Mouse (Mus musculus): Measurements from ENCODE around the gene Sapcd1. TPM values are rescaled to one million over a fixed set of nuclear protein-coding genes. Genes with fewer than 3 reads are reported as not detected.
"Not testable (repeated sequence)": the region's sequence is repeated elsewhere in the genome, so short reads cannot be mapped to it uniquely, and the experiment has no call there.

The Sapcd1 gene
- polyA plus RNA-seq, 1 experiment = 18.9 TPM

- WGBS = 88% methylated on average over 16 of the region's 16 CpGs
- H3K4me3 ChIP-seq (replicated peaks; ENCODE audit: control insufficient read depth, low read depth, low read length) = no peak overlapping the region
- H3K4me1 ChIP-seq (ENCODE audit: control insufficient read depth, insufficient read depth, low read length) = no peaks in the 10 kb centered on the region
- H3K27ac ChIP-seq (ENCODE audit: control insufficient read depth, insufficient read depth, low read depth, low read length, poor library complexity) = no peak overlapping the region
- TF ChIP-seq CTCF (IDR thresholded peaks at IDR 0.05; ENCODE audit: control insufficient read depth, insufficient read depth, low read length) = no peak
- TF ChIP-seq POLR2A (IDR thresholded peaks at IDR 0.05; ENCODE audit: borderline replicate concordance, control insufficient read depth, low read depth, low read length) = no peak
These were observed 12.5 kb downstream of the Sapcd1 start for GRCm38 (mm10) chr17:35015296-35015695.

GRCm38 (mm10) chr17:35013221-35013620 is 14.6 kb downstream of the Sapcd1 start:
- 88% methylated on average over 6 of the region's 6 CpGs for WGBS
- no peak overlapping the region for H3K4me3 ChIP-seq (replicated peaks; ENCODE audit: control insufficient read depth, low read depth, low read length)
- H3K4me1 ChIP-seq (ENCODE audit: control insufficient read depth, insufficient read depth, low read length) = no peaks in the 10 kb centered on the region
- TF ChIP-seq CTCF (IDR thresholded peaks at IDR 0.05; ENCODE audit: control insufficient read depth, insufficient read depth, low read length) (no peak), POLR2A (IDR thresholded peaks at IDR 0.05; ENCODE audit: borderline replicate concordance, control insufficient read depth, low read depth, low read length) (no peak)
- no peak overlapping the region for H3K27ac ChIP-seq (ENCODE audit: control insufficient read depth, insufficient read depth, low read depth, low read length, poor library complexity)

DNA sequence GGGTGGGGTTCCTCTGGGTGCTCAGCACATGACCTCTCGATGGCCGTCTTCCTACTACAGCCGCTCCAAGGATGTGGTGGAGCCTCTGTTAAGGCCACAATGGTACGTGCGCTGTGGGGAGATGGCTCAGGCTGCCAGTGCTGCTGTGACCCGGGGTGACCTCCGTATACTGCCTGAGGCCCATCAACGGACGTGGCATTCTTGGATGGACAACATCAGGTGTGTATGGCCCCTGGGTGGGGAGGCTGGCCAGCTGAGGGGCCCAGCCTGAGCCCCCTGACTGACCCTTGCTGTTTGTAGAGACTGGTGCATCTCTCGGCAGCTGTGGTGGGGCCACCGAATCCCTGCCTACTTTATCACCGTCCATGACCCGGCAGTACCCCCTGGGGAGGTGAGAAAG is 15.4 kb downstream of the Sapcd1 start:
- Histone ChIP-seq H3K4me1 (ENCODE audit: control insufficient read depth, insufficient read depth, low read length) (no peaks in the 10 kb centered on the region), H3K27ac (ENCODE audit: control insufficient read depth, insufficient read depth, low read depth, low read length, poor library complexity) (no peak overlapping the region), H3K4me3 (replicated peaks; ENCODE audit: control insufficient read depth, low read depth, low read length) (no peak overlapping the region)
- TF ChIP-seq CTCF (IDR thresholded peaks at IDR 0.05; ENCODE audit: control insufficient read depth, insufficient read depth, low read length) (no peak), POLR2A (IDR thresholded peaks at IDR 0.05; ENCODE audit: borderline replicate concordance, control insufficient read depth, low read depth, low read length) (no peak)
- 86% methylated on average over 13 of the region's 13 CpGs for WGBS

GRCm38 (mm10) chr17:35011440-35011839 is 16.4 kb downstream of the Sapcd1 start:
- 94% methylated on average over 8 of the region's 8 CpGs for WGBS
- no peak overlapping the region for H3K27ac ChIP-seq (ENCODE audit: control insufficient read depth, insufficient read depth, low read depth, low read length, poor library complexity)
- no peak for TF ChIP-seq POLR2A (IDR thresholded peaks at IDR 0.05; ENCODE audit: borderline replicate concordance, control insufficient read depth, low read depth, low read length)
- no peak for TF ChIP-seq CTCF (IDR thresholded peaks at IDR 0.05; ENCODE audit: control insufficient read depth, insufficient read depth, low read length)
- no peaks in the 10 kb centered on the region for H3K4me1 ChIP-seq (ENCODE audit: control insufficient read depth, insufficient read depth, low read length)
- no peak overlapping the region for H3K4me3 ChIP-seq (replicated peaks; ENCODE audit: control insufficient read depth, low read depth, low read length)

- Histone ChIP-seq H3K27ac (ENCODE audit: control insufficient read depth, insufficient read depth, low read depth, low read length, poor library complexity) (no peak overlapping the region), H3K4me1 (ENCODE audit: control insufficient read depth, insufficient read depth, low read length) (no peaks in the 10 kb centered on the region), H3K4me3 (replicated peaks; ENCODE audit: control insufficient read depth, low read depth, low read length) (no peak overlapping the region)
- WGBS = 79% methylated on average over 7 of the region's 7 CpGs
- no peak for TF ChIP-seq POLR2A (IDR thresholded peaks at IDR 0.05; ENCODE audit: borderline replicate concordance, control insufficient read depth, low read depth, low read length)
- TF ChIP-seq CTCF (IDR thresholded peaks at IDR 0.05; ENCODE audit: control insufficient read depth, insufficient read depth, low read length) = no peak
These were observed 18.2 kb downstream of the Sapcd1 start for GRCm38 (mm10) chr17:35009586-35009985.

- WGBS = 85% methylated on average over 7 of the region's 7 CpGs
- no peak for TF ChIP-seq CTCF (IDR thresholded peaks at IDR 0.05; ENCODE audit: control insufficient read depth, insufficient read depth, low read length)
- TF ChIP-seq POLR2A (IDR thresholded peaks at IDR 0.05; ENCODE audit: borderline replicate concordance, control insufficient read depth, low read depth, low read length) = no peak
- Histone ChIP-seq H3K27ac (ENCODE audit: control insufficient read depth, insufficient read depth, low read depth, low read length, poor library complexity) (no peak overlapping the region), H3K4me1 (ENCODE audit: control insufficient read depth, insufficient read depth, low read length) (peaks cover 5% of the 10 kb centered on the region; the same call in 1 of the 2 replicates), H3K4me3 (replicated peaks; ENCODE audit: control insufficient read depth, low read depth, low read length) (no peak overlapping the region)
These were observed 20.3 kb downstream of the Sapcd1 start for GRCm38 (mm10) chr17:35007387-35007991.

GRCm38 (mm10) chr17:35005902-35006301 is 21.9 kb downstream of the Sapcd1 start:
- H3K27ac ChIP-seq (ENCODE audit: control insufficient read depth, insufficient read depth, low read depth, low read length, poor library complexity); H3K4me1 ChIP-seq (ENCODE audit: control insufficient read depth, insufficient read depth, low read length); H3K4me3 ChIP-seq (replicated peaks; ENCODE audit: control insufficient read depth, low read depth, low read length): not testable (repeated sequence)
- 93% methylated on average over 4 of the region's 5 CpGs for WGBS

DNA sequence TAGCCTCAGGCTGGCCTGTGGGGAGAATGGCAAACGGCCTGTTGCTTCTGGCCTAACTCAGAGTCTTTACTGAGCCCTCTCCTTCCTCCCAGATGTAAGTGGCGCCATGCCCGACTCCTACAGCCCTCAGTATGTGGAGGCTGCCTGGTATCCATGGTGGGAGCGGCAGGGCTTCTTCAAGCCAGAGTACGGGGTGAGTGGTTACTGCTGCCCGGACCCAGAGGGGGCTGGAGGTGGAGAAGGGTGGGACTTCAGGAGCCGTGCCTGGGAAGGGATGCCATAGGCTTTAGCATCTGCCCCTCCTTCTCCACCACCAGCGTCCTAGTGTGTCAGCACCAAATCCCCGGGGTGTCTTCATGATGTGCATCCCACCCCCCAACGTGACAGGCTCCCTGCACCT is 22.7 kb downstream of the Sapcd1 start:
- no peak overlapping the region for H3K27ac ChIP-seq (ENCODE audit: control insufficient read depth, insufficient read depth, low read depth, low read length, poor library complexity)
- 88% methylated on average over 10 of the region's 10 CpGs for WGBS

More for the DNA sequence above, 22.7 kb downstream of the Sapcd1 start:
- H3K4me1 ChIP-seq (ENCODE audit: control insufficient read depth, insufficient read depth, low read length) = peaks cover 5% of the 10 kb centered on the region; the same call in 1 of the 2 replicates
- no peak for TF ChIP-seq CTCF (IDR thresholded peaks at IDR 0.05; ENCODE audit: control insufficient read depth, insufficient read depth, low read length)
- no peak for TF ChIP-seq POLR2A (IDR thresholded peaks at IDR 0.05; ENCODE audit: borderline replicate concordance, control insufficient read depth, low read depth, low read length)
- no peak overlapping the region for H3K4me3 ChIP-seq (replicated peaks; ENCODE audit: control insufficient read depth, low read depth, low read length)

Data from bone marrow, adult 2 months (tissue).